Mouse (Mus musculus) lung, embryonic 15.5 days (tissue): ENCODE measurements at regions not wholly inside any gene's neighbourhood (a gene's known extent, or its start where the extent isn't known, plus 50 kb on each side); places are given as distances from the start of the nearest gene placed in this dataset.

Experiments used
- ATAC-seq: fragments of 200-750 bp; cut with Nextera tagmentation; 2 replicates; pipeline ENCODE4 v1.8.0; 2017; ENCODE audit warnings: moderate number of reproducible peaks, borderline replicate concordance; ENCODE audit not compliant: low FRiP score, low TSS enrichment; ENCODE audit errors: extremely low read depth
- H3K27ac ChIP-seq: fragments of 300-500 bp; sonication (generic); 2 replicates; pipeline ENCODE4 v1.5.1; 2015; ENCODE audit warnings: moderate library complexity, mild to moderate bottlenecking, inconsistent platforms
- H3K27me3 ChIP-seq: fragments of 300-500 bp; sonication (generic); 2 replicates; pipeline ENCODE4 v1.6.1; 2015; ENCODE audit warnings: inconsistent platforms
- H3K36me3 ChIP-seq: fragments of 300-500 bp; sonication (generic); 2 replicates; pipeline ENCODE4 v1.6.1; 2015; ENCODE audit warnings: inconsistent platforms
- H3K4me1 ChIP-seq: fragments of 300-500 bp; sonication (generic); 2 replicates; pipeline ENCODE4 v1.6.1; 2015; ENCODE audit warnings: inconsistent platforms
- H3K4me2 ChIP-seq: fragments of 300-500 bp; sonication (generic); 2 replicates; pipeline ENCODE4 v1.6.1; 2015; ENCODE audit warnings: inconsistent platforms, mild to moderate bottlenecking, moderate library complexity
- H3K4me3 ChIP-seq: fragments of 300-500 bp; sonication (generic); 2 replicates; pipeline ENCODE4 v1.5.1; 2015; ENCODE audit warnings: mild to moderate bottlenecking, inconsistent platforms
- H3K9ac ChIP-seq: fragments of 300-500 bp; sonication (generic); 2 replicates; pipeline ENCODE4 v1.6.1; 2015; ENCODE audit warnings: inconsistent platforms
- H3K9me3 ChIP-seq: fragments of 300-500 bp; sonication (generic); 2 replicates; pipeline ENCODE4 v1.6.1; 2016; ENCODE audit warnings: inconsistent platforms
- WGBS: fragments of 180-500 bp; shearing (Covaris S2); methylation state at CpG from one replicate; pipeline ENCODE4 v1.1.7; 2015; 5-methylcytosine and 5-hydroxymethylcytosine counted together

GRCm38 (mm10) chr2:172807446-172807845, 132.7 kb downstream of the Bmp7 start:
- H3K27ac ChIP-seq = no peak overlapping the region
- no peak overlapping the region for H3K4me3 ChIP-seq
- WGBS = 54% methylated on average over 4 of the region's 4 CpGs
- no peaks in the 10 kb centered on the region for H3K36me3 ChIP-seq
- no peaks in the 10 kb centered on the region for H3K27me3 ChIP-seq
- no peak overlapping the region for H3K4me2 ChIP-seq
- peaks cover 2% of the 10 kb centered on the region; the same call in 1 of the 2 replicates for H3K9me3 ChIP-seq
- H3K4me1 ChIP-seq = no peaks in the 10 kb centered on the region
- H3K9ac ChIP-seq = no peak overlapping the region
- ATAC-seq = no peak

GRCm38 (mm10) chr2:172809306-172809705, 130.8 kb downstream of the Bmp7 start:
- WGBS = 84% methylated on average over 2 of the region's 2 CpGs

GRCm38 (mm10) chr2:172813319-172813718, 126.8 kb downstream of the Bmp7 start:
- ATAC-seq = no peak
- H3K4me2 ChIP-seq = no peak overlapping the region
- no peaks in the 10 kb centered on the region for H3K9me3 ChIP-seq
- WGBS = 70% methylated on average over 11 of the region's 11 CpGs
- no peaks in the 10 kb centered on the region for H3K27me3 ChIP-seq
- no peak overlapping the region for H3K9ac ChIP-seq
- H3K27ac ChIP-seq = no peak overlapping the region
- H3K4me1 ChIP-seq = 0 out of 2 replicates have a peak, but pooled peaks cover 3% of the 10 kb centered on the region
- H3K36me3 ChIP-seq = no peaks in the 10 kb centered on the region
- no peak overlapping the region for H3K4me3 ChIP-seq

More at GRCm38 (mm10) chr2:172809306-172809705, 130.8 kb downstream of the Bmp7 start:
- Histone ChIP-seq H3K27ac (no peak overlapping the region), H3K4me2 (no peak overlapping the region), H3K36me3 (no peaks in the 10 kb centered on the region), H3K9me3 (no peaks in the 10 kb centered on the region), H3K4me3 (no peak overlapping the region), H3K9ac (no peak overlapping the region), H3K4me1 (0 out of 2 replicates have a peak, but pooled peaks cover 3% of the 10 kb centered on the region), H3K27me3 (no peaks in the 10 kb centered on the region)
- no peak for ATAC-seq

- 57% methylated on average over 4 of the region's 4 CpGs for WGBS
- no peak for ATAC-seq
- Histone ChIP-seq H3K4me1 (0 out of 2 replicates have a peak, but pooled peaks cover 3% of the 10 kb centered on the region), H3K27ac (no peak overlapping the region), H3K9me3 (no peaks in the 10 kb centered on the region), H3K9ac (no peak overlapping the region), H3K36me3 (no peaks in the 10 kb centered on the region), H3K4me3 (no peak overlapping the region), H3K27me3 (no peaks in the 10 kb centered on the region), H3K4me2 (no peak overlapping the region)
These were observed 126.2 kb downstream of the Bmp7 start for GRCm38 (mm10) chr2:172813906-172814305.

- Histone ChIP-seq H3K4me1 (0 out of 2 replicates have a peak, but pooled peaks cover 3% of the 10 kb centered on the region), H3K9ac (no peak overlapping the region), H3K27ac (no peak overlapping the region), H3K27me3 (no peaks in the 10 kb centered on the region), H3K4me2 (no peak overlapping the region), H3K36me3 (no peaks in the 10 kb centered on the region), H3K4me3 (no peak overlapping the region), H3K9me3 (no peaks in the 10 kb centered on the region)
- ATAC-seq = no peak
- 93% methylated on average over 7 of the region's 7 CpGs for WGBS
These were observed 125.0 kb downstream of the Bmp7 start for GRCm38 (mm10) chr2:172815146-172815545.

GRCm38 (mm10) chr2:172817058-172817745, 122.9 kb downstream of the Bmp7 start:
- Histone ChIP-seq H3K27ac (no peak overlapping the region), H3K27me3 (0 out of 2 replicates have a peak, but pooled peaks cover 3% of the 10 kb centered on the region), H3K4me1 (0 out of 2 replicates have a peak, but pooled peaks cover 3% of the 10 kb centered on the region), H3K36me3 (no peaks in the 10 kb centered on the region), H3K9ac (no peak overlapping the region), H3K4me3 (no peak overlapping the region), H3K4me2 (no peak overlapping the region), H3K9me3 (no peaks in the 10 kb centered on the region)
- WGBS = 55% methylated on average over 8 of the region's 8 CpGs
- no peak for ATAC-seq
